Mouse (Mus musculus) cortical plate, adult 2 months (tissue): Measurements from ENCODE around the gene Fam227a.

Source experiments
- CTCF ChIP-seq: fragments of 200-500 bp; IDR thresholded peaks from 2 replicates; pipeline ENCODE4 v1.5.1; 2011; ENCODE audit warnings: mild to moderate bottlenecking, control low read depth, low read length; ENCODE audit not compliant: insufficient read depth; ENCODE audit errors: extremely low read depth
- POLR2A ChIP-seq: fragments of 200-500 bp; IDR thresholded peaks from 2 replicates; pipeline ENCODE4 v1.6.1; 2011; ENCODE audit warnings: mild to moderate bottlenecking, low read length, control low read depth; ENCODE audit not compliant: insufficient read depth; ENCODE audit errors: extremely low read depth

GRCm38 (mm10) chr15:79657837-79658530 is 772 bp downstream of the Fam227a start:
- peak; percentile 60 for TF ChIP-seq CTCF
- TF ChIP-seq POLR2A = no peak
